Mouse (Mus musculus) 3134 (cell line): Measurements from ENCODE around the gene Isg20l2.
A peak's percentile ranks its signal among the peaks of the same experiment; 100 is the strongest.

ENCODE experiments used
- DNase-seq: peaks from one replicate; pipeline ENCODE4 v3.0.0-alpha.2; 2011; ENCODE audit warnings: low spot score; ENCODE audit not compliant: insufficient read length; ENCODE audit errors: extremely low read depth

The Isg20l2 gene

GRCm38 (mm10) chr3:87910573-87911141, 19.5 kb upstream of the Isg20l2 start:
- DNase-seq = peak; percentile 93

DNA sequence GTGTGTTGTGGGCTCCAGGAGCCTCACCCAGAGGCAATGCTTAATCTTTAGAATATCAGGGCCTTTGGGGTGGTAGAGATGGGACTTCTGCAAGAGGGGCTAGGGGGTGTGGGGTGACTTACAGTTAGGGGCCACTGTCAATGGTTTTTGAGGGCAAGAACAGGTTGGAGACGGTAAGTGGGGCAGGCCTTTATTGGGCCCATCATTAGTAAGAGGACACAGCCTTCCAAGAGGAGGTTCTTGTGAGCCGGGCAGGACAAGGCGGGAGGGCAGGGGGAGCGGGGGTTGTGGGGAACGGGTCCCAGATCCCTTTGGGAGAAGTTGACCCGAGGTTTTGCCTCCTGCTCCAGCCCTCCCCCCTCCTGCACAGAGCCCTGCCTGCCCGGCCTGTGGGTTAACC, 16.6 kb upstream of the Isg20l2 start:
- DNase-seq = no peak

- DNase-seq = no peak
These were observed 16.2 kb upstream of the Isg20l2 start for GRCm38 (mm10) chr3:87913891-87914290.

GRCm38 (mm10) chr3:87916990-87917389, 13.1 kb upstream of the Isg20l2 start:
- DNase-seq = no peak

GRCm38 (mm10) chr3:87918551-87918950, 11.6 kb upstream of the Isg20l2 start:
- no peak for DNase-seq

DNA sequence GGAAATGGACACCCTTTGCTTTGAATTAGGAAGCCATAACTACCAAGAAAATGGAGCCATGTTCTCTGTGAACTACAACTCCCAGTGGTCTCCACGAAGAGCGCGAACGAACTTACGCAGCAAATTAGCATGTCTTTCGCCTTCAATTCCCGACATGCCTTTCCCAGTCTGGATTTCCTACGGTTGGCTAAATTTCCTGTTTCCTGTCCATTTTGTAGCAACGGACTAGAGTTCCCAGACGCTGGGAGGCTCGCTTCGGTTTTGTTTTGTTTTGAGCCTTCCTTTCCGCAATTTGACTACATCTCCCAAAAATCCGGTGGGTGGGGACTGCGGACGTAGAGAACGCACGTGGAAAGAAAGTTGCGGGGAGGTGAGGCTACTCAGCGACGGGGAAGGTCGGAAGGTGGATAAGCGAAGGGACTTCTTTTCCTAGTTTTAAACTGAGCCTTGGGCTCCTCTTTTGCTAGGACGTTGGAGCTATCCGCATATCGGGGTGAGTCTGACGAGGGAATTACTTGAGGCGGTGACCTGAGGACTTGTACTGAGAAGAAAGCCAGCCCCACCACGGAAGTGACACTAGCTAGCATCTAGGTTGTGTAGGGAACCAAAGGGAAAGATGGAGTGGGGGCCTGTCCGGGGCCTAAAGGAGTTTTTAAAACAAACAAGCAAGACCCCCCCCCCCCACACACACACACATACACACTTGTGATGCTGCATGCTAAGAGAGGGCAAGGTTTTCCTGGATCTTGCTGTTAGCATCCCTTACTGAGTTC, 10.6 kb upstream of the Isg20l2 start, which contains the start of gene Mrpl24:
Gene Mrpl24 (plus strand): TSS at position 171 of the 773 bp plus-strand sequence.
- DNase-seq = peak; percentile 76

GRCm38 (mm10) chr3:87920270-87920943, 9.7 kb upstream of the Isg20l2 start:
- no peak for DNase-seq

- no peak for DNase-seq
These were observed 5.1 kb upstream of the Isg20l2 start for GRCm38 (mm10) chr3:87924996-87925395.

DNA sequence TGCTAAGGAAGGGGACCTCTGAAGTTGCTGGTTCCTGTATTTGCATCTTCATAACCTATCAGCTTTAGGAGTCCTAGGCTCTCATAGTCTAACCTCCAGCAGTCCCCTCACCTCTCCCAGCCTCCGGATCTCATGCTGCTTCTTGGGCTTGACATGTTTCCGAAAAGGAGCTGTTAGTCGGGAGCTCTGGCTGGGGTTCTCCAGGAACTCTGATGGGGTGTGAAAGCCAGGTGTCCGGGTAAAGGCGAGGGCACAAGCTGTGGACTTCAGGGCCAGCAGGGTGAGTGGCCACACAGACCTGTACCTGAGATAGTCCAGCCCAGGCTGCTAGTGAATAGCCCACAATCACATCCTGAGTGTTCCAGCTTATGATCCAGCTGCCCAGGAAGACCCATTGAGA, 2.7 kb upstream of the Isg20l2 start:
- no peak for DNase-seq

GRCm38 (mm10) chr3:87929341-87930077, 605 bp upstream of the Isg20l2 start:
- no peak for DNase-seq

- no peak for DNase-seq
These were observed 3.9 kb downstream of the Isg20l2 start for GRCm38 (mm10) chr3:87934026-87934425.

DNA sequence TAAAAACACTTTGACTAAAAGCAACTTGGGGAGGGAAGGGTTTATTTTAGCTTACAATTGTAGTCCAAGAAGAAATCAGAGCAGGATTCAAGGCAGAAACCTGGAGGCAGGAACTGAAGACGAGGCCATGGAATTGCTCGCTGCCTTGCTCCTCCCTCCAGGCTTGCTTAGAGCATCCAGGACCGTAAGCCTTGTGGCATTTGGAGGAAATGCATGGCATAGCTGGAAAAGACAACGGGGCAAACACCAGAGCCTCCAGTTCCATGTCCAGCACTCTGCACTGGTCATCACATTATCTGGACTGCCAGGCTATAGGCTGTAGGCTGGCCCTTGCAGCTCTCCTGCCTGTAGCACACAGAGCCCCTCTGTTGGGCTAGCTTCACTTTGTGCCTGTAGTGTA, 4.4 kb downstream of the Isg20l2 start:
- no peak for DNase-seq

GRCm38 (mm10) chr3:87935201-87935600, 5.1 kb downstream of the Isg20l2 start:
- DNase-seq = no peak

DNA sequence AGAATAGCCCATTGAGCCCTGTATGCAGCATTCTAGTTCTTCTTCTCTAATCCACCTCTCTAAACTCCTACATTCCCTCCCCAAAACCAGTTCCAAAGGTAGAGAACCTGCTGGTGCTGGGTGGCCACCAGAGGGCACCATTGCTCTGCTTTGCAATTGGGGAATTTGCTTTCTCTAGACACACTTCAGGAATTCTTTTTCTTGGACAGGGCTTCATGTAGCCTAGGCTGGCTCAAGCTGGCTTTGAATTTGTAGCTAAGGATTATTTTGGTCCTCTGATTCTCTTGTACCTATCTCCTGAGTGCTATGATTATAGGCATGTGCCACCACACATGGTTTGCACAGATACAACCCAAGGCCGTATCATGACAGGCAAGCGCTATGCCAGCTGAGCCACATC, 5.7 kb downstream of the Isg20l2 start:
- DNase-seq = peak; percentile 46

GRCm38 (mm10) chr3:87940611-87941010, 10.5 kb downstream of the Isg20l2 start:
- DNase-seq = no peak

- DNase-seq = peak; percentile 50
These were observed 12.4 kb downstream of the Isg20l2 start for GRCm38 (mm10) chr3:87942471-87942870.

DNA sequence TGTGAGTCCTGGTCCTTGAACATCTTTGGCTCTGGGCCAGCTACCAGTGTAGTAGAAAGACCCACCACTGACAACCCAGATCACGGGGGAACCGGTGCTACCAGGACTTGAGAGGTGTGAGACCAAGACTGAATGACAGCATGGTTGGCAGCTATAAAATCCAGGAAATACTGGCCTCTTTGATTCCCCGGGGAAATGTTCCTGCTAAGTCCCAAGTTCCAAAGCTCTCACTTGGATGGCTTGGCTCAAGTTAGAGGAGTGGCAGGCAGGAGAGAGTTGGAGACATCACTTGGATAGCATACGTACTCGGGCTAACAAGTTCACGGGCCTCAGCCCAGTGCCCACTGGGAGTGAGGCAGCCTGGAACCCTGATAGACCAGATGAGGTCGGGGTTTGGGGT, 13.5 kb downstream of the Isg20l2 start:
- DNase-seq = peak; percentile 50

GRCm38 (mm10) chr3:87944838-87945600, 14.9 kb downstream of the Isg20l2 start:
- peak; percentile 52 for DNase-seq

DNA sequence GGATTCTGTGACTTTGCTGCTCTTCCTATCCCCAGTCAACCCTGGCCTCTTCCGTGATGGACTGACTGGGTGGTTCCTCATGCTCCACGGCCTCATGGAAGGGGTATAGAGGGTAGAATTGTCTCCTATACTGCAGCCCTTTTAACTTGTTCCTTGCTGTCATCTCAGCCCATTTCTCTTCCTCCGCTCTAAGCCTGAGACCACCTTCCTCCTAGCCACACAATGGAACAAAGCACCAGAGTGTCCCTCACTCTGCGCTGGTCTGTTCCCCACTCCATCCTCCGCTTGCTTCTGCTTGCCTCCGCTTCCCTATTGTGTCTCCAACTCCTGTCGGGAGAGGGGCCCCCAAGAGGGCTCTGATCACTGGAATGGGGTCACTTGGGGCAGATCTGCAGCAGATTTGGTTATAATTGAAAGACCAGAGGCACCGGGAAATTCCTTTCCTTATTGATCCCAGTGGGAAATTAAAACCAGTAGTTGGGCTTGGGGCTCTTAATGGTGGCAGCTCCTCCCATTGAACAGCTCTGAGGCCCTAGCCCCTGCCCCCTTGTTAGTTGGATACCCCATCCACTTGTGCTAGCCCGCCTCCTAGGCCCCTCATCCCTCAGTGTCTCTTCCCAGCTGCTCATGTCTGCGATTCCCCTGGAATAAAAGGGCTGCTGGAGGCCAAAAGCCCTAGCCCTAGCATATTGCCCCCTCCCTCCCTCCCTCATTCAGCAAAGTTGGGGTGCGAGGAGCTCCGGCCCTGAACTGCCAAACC, 15.8 kb downstream of the Isg20l2 start:
- DNase-seq = no peak

- DNase-seq = no peak
These were observed 16.4 kb downstream of the Isg20l2 start for GRCm38 (mm10) chr3:87946541-87946860.
